Mouse (Mus musculus): ENCODE results near the gene Gm21788. TPM values are rescaled to one million over a fixed set of nuclear protein-coding genes. Genes with fewer than 3 reads are reported as not detected.

The Gm21788 gene
- not detected in 2 replicates for polyA plus RNA-seq (2012; rRNA removed; ENCODE audit: low replicate concordance)

DNA sequence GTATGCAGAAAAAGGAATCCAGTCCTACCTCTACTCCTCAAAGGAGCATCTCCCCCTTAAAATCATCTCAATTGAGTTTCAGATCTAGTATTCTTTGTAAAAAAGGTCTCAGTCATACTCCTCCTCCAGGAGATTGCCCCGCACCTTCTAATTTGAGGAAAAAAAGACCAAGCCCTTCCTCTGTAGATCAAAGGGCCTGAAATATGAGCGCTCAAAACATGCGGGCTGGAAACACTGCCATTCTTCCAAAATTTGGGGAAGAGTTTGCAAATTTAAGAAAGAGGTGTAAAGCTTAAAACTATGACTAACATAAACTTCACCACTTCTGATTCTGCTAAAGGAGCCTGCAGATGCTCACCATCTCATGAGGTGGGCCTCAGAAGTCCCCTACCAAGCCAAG lies at the start of gene Gm21788:
TSS of gene Gm21788 (plus strand) at position 301 of the 400 bp plus-strand sequence.

Other genes starting within 250 kb of the Gm21788 start
- gene Gm21244, start 235.7 kb upstream of the Gm21788 start, polyA plus RNA-seq (2012; rRNA removed; ENCODE audit: low replicate concordance), result not detected in 2 replicates
- not detected in 2 replicates for gene Gm28998, start 151.2 kb upstream of the Gm21788 start, polyA plus RNA-seq (2012; rRNA removed; ENCODE audit: low replicate concordance)
- gene Gm20826, start 233.5 kb downstream of the Gm21788 start, polyA plus RNA-seq (2012; rRNA removed; ENCODE audit: low replicate concordance), result not detected in 2 replicates

All from subcutaneous adipose tissue, adult 2 months (tissue).